Mouse (Mus musculus) limb, embryonic 14.5 days (tissue): ENCODE measurements around the gene Eps8l2. TPM values are rescaled to one million over a fixed set of nuclear protein-coding genes. Genes with fewer than 3 reads are reported as not detected.
A peak's percentile ranks its signal among the peaks of the same experiment; 100 is the strongest.
"Not testable (repeated sequence)": the region's sequence is repeated elsewhere in the genome, so short reads cannot be mapped to it uniquely, and the experiment has no call there.

Experiments
- ATAC-seq: fragments of 200-750 bp; cut with Nextera tagmentation; 2 replicates; pipeline ENCODE4 v1.8.0; 2017; ENCODE audit warnings: low read depth, moderate number of reproducible peaks, moderate TSS enrichment; ENCODE audit not compliant: low FRiP score
- DNase-seq: peaks from one replicate; pipeline ENCODE4 v3.0.0-alpha.2; 2015; ENCODE audit warnings: low spot score
- H3K27ac ChIP-seq: fragments of 300-500 bp; sonication (generic); replicated peaks from 2 replicates; pipeline ENCODE4 v1.5.1; 2014; ENCODE audit warnings: low read depth, mild to moderate bottlenecking, low read length, moderate library complexity, mixed read lengths
- H3K27me3 ChIP-seq: fragments of 300-500 bp; sonication (generic); 2 replicates; pipeline ENCODE4 v1.6.1; 2014; ENCODE audit warnings: low read length, mixed read lengths; ENCODE audit not compliant: control insufficient read depth, insufficient read depth
- H3K36me3 ChIP-seq: fragments of 300-500 bp; sonication (generic); 2 replicates; pipeline ENCODE4 v1.6.1; 2014; ENCODE audit warnings: mild to moderate bottlenecking, low read length, moderate library complexity, mixed read lengths; ENCODE audit not compliant: control insufficient read depth, insufficient read depth
- H3K4me1 ChIP-seq: fragments of 300-500 bp; sonication (generic); 2 replicates; pipeline ENCODE4 v1.6.1; 2014; ENCODE audit warnings: antibody characterized with exemption, low read length, mixed read lengths; ENCODE audit not compliant: control insufficient read depth, insufficient read depth
- H3K4me2 ChIP-seq: fragments of 300-500 bp; sonication (generic); replicated peaks from 2 replicates; pipeline ENCODE4 v1.6.1; 2014; ENCODE audit warnings: low read depth, mild to moderate bottlenecking, low read length, moderate library complexity; ENCODE audit not compliant: severe bottlenecking
- H3K4me3 ChIP-seq: fragments of 300-500 bp; sonication (generic); replicated peaks from 2 replicates; pipeline ENCODE4 v1.5.1; 2014; ENCODE audit warnings: low read length
- H3K9ac ChIP-seq: fragments of 300-500 bp; sonication (generic); 2 replicates; pipeline ENCODE4 v1.6.1; 2014; ENCODE audit warnings: mild to moderate bottlenecking, low read depth, low read length, moderate library complexity; ENCODE audit not compliant: severe bottlenecking
- H3K9me3 ChIP-seq: fragments of 300-500 bp; sonication (generic); 2 replicates; pipeline ENCODE4 v1.6.1; 2016; ENCODE audit warnings: low read length; ENCODE audit not compliant: control insufficient read depth
- POLR2A ChIP-seq: fragments of 200-500 bp; IDR thresholded peaks from 2 replicates; pipeline ENCODE4 v1.8.0; 2012; ENCODE audit warnings: inconsistent platforms, mild to moderate bottlenecking, moderate library complexity, borderline replicate concordance; ENCODE audit not compliant: insufficient read depth, insufficient read length; ENCODE audit errors: extremely low read depth
- WGBS: fragments of 180-500 bp; shearing (Covaris S2); extraction: QIAGEN DNeasy Blood & Tissue Kit; methylation state at CpG from one replicate; pipeline ENCODE4 v1.1.7; 2014; 5-methylcytosine and 5-hydroxymethylcytosine counted together
- polyA plus RNA-seq, 2 experiments: library from polyadenylated mRNA; depleted of rRNA in 1 of 2; stranded (reverse) in 1 of 2; unstranded in 1 of 2; fragments of >200 nt; fragmentation: Nextera tagmentation in 1 of 2; extraction: Ambion mirVana in 1 of 2; gene quantifications; 2 replicates each; pipeline versions ENCODE4 v1.2.1 to v1.2.3; 2012 to 2014

Eps8l2 gene
- polyA plus RNA-seq, 2 experiments: 19.0 to 22.4 TPM

- ATAC-seq: no peak
Measured at GRCm38 (mm10) chr7:141403305-141403704, 64.6 kb downstream of the Eps8l2 start.

GRCm38 (mm10) chr7:141405466-141405865, 66.8 kb downstream of the Eps8l2 start:
- Histone ChIP-seq H3K9ac (no peak overlapping the region), H3K27ac (no peak overlapping the region), H3K4me3 (no peak overlapping the region), H3K36me3 (peaks cover 55% of the 10 kb centered on the region), H3K9me3 (no peaks in the 10 kb centered on the region), H3K4me2 (no peak overlapping the region), H3K27me3 (no peaks in the 10 kb centered on the region), H3K4me1 (no peaks in the 10 kb centered on the region)
- WGBS: 89% methylated on average over 4 of the region's 4 CpGs
- no peak for DNase-seq
- ATAC-seq: no peak
- no peak for TF ChIP-seq POLR2A

More at GRCm38 (mm10) chr7:141403305-141403704, 64.6 kb downstream of the Eps8l2 start:
- Histone ChIP-seq H3K4me2 (no peak overlapping the region), H3K9ac (no peak overlapping the region), H3K27ac (no peak overlapping the region), H3K4me1 (no peaks in the 10 kb centered on the region), H3K27me3 (no peaks in the 10 kb centered on the region), H3K4me3 (no peak overlapping the region), H3K9me3 (no peaks in the 10 kb centered on the region), H3K36me3 (peaks cover 54% of the 10 kb centered on the region)
- 49% methylated on average over 5 of the region's 5 CpGs for WGBS
- no peak for TF ChIP-seq POLR2A
- DNase-seq: no peak

- ATAC-seq, H3K4me1 ChIP-seq: not testable (repeated sequence)
- 96% methylated on average over 7 of the region's 7 CpGs for WGBS
Measured at GRCm38 (mm10) chr7:141407670-141408069, 69.0 kb downstream of the Eps8l2 start.

GRCm38 (mm10) chr7:141408833-141409232, 70.2 kb downstream of the Eps8l2 start:
- TF ChIP-seq POLR2A: no peak
- Histone ChIP-seq H3K4me3 (no peak overlapping the region), H3K4me2 (no peak overlapping the region), H3K9ac (no peak overlapping the region), H3K36me3 (peaks cover 34% of the 10 kb centered on the region), H3K27me3 (no peaks in the 10 kb centered on the region), H3K9me3 (no peaks in the 10 kb centered on the region), H3K27ac (no peak overlapping the region), H3K4me1 (peaks cover 5% of the 10 kb centered on the region)
- DNase-seq (peak; percentile 66), ATAC-seq (peak; percentile 76)
- 19% methylated on average over 11 of the region's 11 CpGs for WGBS

More at GRCm38 (mm10) chr7:141407670-141408069, 69.0 kb downstream of the Eps8l2 start:
- not testable (repeated sequence) for DNase-seq, H3K9me3 ChIP-seq, H3K27ac ChIP-seq, H3K4me3 ChIP-seq, H3K4me2 ChIP-seq, H3K9ac ChIP-seq, H3K27me3 ChIP-seq
- peaks cover 42% of the 10 kb centered on the region for H3K36me3 ChIP-seq

- Histone ChIP-seq H3K4me2 (no peak overlapping the region), H3K9ac (no peak overlapping the region)
Measured at GRCm38 (mm10) chr7:141410631-141411030, 72.0 kb downstream of the Eps8l2 start.

GRCm38 (mm10) chr7:141411667-141412066, 73.0 kb downstream of the Eps8l2 start:
- Histone ChIP-seq H3K9ac (no peak overlapping the region), H3K27me3 (no peaks in the 10 kb centered on the region), H3K4me2 (no peak overlapping the region), H3K36me3 (peaks cover 34% of the 10 kb centered on the region), H3K27ac (no peak overlapping the region), H3K4me1 (peaks cover 5% of the 10 kb centered on the region), H3K9me3 (no peaks in the 10 kb centered on the region), H3K4me3 (no peak overlapping the region)
- DNase-seq: no peak
- ATAC-seq: no peak
- no peak for TF ChIP-seq POLR2A
- 92% methylated on average over 1 of the region's 1 CpGs for WGBS

More at GRCm38 (mm10) chr7:141410631-141411030, 72.0 kb downstream of the Eps8l2 start:
- no peak overlapping the region for H3K4me3 ChIP-seq
- H3K27me3 ChIP-seq: no peaks in the 10 kb centered on the region
- ATAC-seq (no peak), DNase-seq (no peak)
- WGBS: 84% methylated on average over 8 of the region's 8 CpGs
- H3K4me1 ChIP-seq: peaks cover 5% of the 10 kb centered on the region
- H3K27ac ChIP-seq: no peak overlapping the region
- peaks cover 34% of the 10 kb centered on the region for H3K36me3 ChIP-seq
- H3K9me3 ChIP-seq: no peaks in the 10 kb centered on the region
- no peak for TF ChIP-seq POLR2A

Other genes starting within 250 kb of the Eps8l2 start
- gene Sigirr, start 238.3 kb upstream of the Eps8l2 start, polyA plus RNA-seq (2012; rRNA removed): 2.5 and 3.1 TPM in 2 replicates
- gene Sigirr, start 238.3 kb upstream of the Eps8l2 start, polyA plus RNA-seq (2014; fragmentation: Nextera tagmentation; extraction: Ambion mirVana): 2.7 and 4.0 TPM in 2 replicates
- 6.3 and 8.0 TPM in 2 replicates for gene Ano9, start 221.1 kb upstream of the Eps8l2 start, polyA plus RNA-seq (2012; rRNA removed)
- gene Ano9, start 221.1 kb upstream of the Eps8l2 start, polyA plus RNA-seq (2014; fragmentation: Nextera tagmentation; extraction: Ambion mirVana): 3.6 and 4.3 TPM in 2 replicates
- gene Ptdss2, start 216.5 kb upstream of the Eps8l2 start, polyA plus RNA-seq (2012; rRNA removed): 49.2 and 61.0 TPM in 2 replicates
- 67.8 and 68.6 TPM in 2 replicates for gene Ptdss2, start 216.5 kb upstream of the Eps8l2 start, polyA plus RNA-seq (2014; fragmentation: Nextera tagmentation; extraction: Ambion mirVana)
- gene Rnh1, start 166.0 kb upstream of the Eps8l2 start, polyA plus RNA-seq (2012; rRNA removed): 92.3 and 105 TPM in 2 replicates
- gene Rnh1, start 166.0 kb upstream of the Eps8l2 start, polyA plus RNA-seq (2014; fragmentation: Nextera tagmentation; extraction: Ambion mirVana): 190 and 216 TPM in 2 replicates
- gene Hras, start 144.9 kb upstream of the Eps8l2 start, polyA plus RNA-seq (2012; rRNA removed): 111 and 112 TPM in 2 replicates
- gene Hras, start 144.9 kb upstream of the Eps8l2 start, polyA plus RNA-seq (2014; fragmentation: Nextera tagmentation; extraction: Ambion mirVana): 136 and 143 TPM in 2 replicates
- 14.8 and 17.8 TPM in 2 replicates for gene Lrrc56, start 144.7 kb upstream of the Eps8l2 start, polyA plus RNA-seq (2012; rRNA removed)
- gene Lrrc56, start 144.7 kb upstream of the Eps8l2 start, polyA plus RNA-seq (2014; fragmentation: Nextera tagmentation; extraction: Ambion mirVana): 5.8 and 8.3 TPM in 2 replicates
- gene Lmntd2, start 124.8 kb upstream of the Eps8l2 start, polyA plus RNA-seq (2012; rRNA removed): 6.6 and 6.9 TPM in 2 replicates
- gene Lmntd2, start 124.8 kb upstream of the Eps8l2 start, polyA plus RNA-seq (2014; fragmentation: Nextera tagmentation; extraction: Ambion mirVana): 0.95 and 1.7 TPM in 2 replicates
- gene Rassf7, start 123.0 kb upstream of the Eps8l2 start, polyA plus RNA-seq (2012; rRNA removed): 40.0 and 44.8 TPM in 2 replicates
- 30.9 and 31.7 TPM in 2 replicates for gene Rassf7, start 123.0 kb upstream of the Eps8l2 start, polyA plus RNA-seq (2014; fragmentation: Nextera tagmentation; extraction: Ambion mirVana)
- 37.6 and 42.6 TPM in 2 replicates for gene Phrf1, start 110.1 kb upstream of the Eps8l2 start, polyA plus RNA-seq (2012; rRNA removed)
- gene Phrf1, start 110.1 kb upstream of the Eps8l2 start, polyA plus RNA-seq (2014; fragmentation: Nextera tagmentation; extraction: Ambion mirVana): 65.9 and 72.7 TPM in 2 replicates
- gene Irf7, start 72.4 kb upstream of the Eps8l2 start, polyA plus RNA-seq (2012; rRNA removed): 3.2 and 4.6 TPM in 2 replicates
- gene Irf7, start 72.4 kb upstream of the Eps8l2 start, polyA plus RNA-seq (2014; fragmentation: Nextera tagmentation; extraction: Ambion mirVana): 2.1 TPM in 2 replicates
- 0.29 and 0.35 TPM in 2 replicates for gene Cdhr5, start 62.1 kb upstream of the Eps8l2 start, polyA plus RNA-seq (2012; rRNA removed)
- 0.18 and 0.43 TPM in 2 replicates for gene Cdhr5, start 62.1 kb upstream of the Eps8l2 start, polyA plus RNA-seq (2014; fragmentation: Nextera tagmentation; extraction: Ambion mirVana)
- 17.5 and 17.6 TPM in 2 replicates for gene Sct, start 59.7 kb upstream of the Eps8l2 start, polyA plus RNA-seq (2012; rRNA removed)
- gene Sct, start 59.7 kb upstream of the Eps8l2 start, polyA plus RNA-seq (2014; fragmentation: Nextera tagmentation; extraction: Ambion mirVana): 14.2 and 17.3 TPM in 2 replicates
- 3.1 and 4.0 TPM in 2 replicates for gene Drd4, start 46.9 kb upstream of the Eps8l2 start, polyA plus RNA-seq (2012; rRNA removed)
- 1.5 and 2.0 TPM in 2 replicates for gene Drd4, start 46.9 kb upstream of the Eps8l2 start, polyA plus RNA-seq (2014; fragmentation: Nextera tagmentation; extraction: Ambion mirVana)
- 47.0 TPM in 2 replicates for gene Deaf1, start 11.2 kb upstream of the Eps8l2 start, polyA plus RNA-seq (2012; rRNA removed)
- 82.6 and 89.1 TPM in 2 replicates for gene Deaf1, start 11.2 kb upstream of the Eps8l2 start, polyA plus RNA-seq (2014; fragmentation: Nextera tagmentation; extraction: Ambion mirVana)
- gene Tmem80, start 11.1 kb upstream of the Eps8l2 start, polyA plus RNA-seq (2012; rRNA removed): 55.6 and 59.5 TPM in 2 replicates
- 23.4 and 23.6 TPM in 2 replicates for gene Tmem80, start 11.1 kb upstream of the Eps8l2 start, polyA plus RNA-seq (2014; fragmentation: Nextera tagmentation; extraction: Ambion mirVana)
- 161 and 188 TPM in 2 replicates for gene Taldo1, start 53.3 kb downstream of the Eps8l2 start, polyA plus RNA-seq (2012; rRNA removed)
- 238 and 243 TPM in 2 replicates for gene Taldo1, start 53.3 kb downstream of the Eps8l2 start, polyA plus RNA-seq (2014; fragmentation: Nextera tagmentation; extraction: Ambion mirVana)
- gene Gatd1, start 75.3 kb downstream of the Eps8l2 start, polyA plus RNA-seq (2012; rRNA removed): 92.3 and 108 TPM in 2 replicates
- 49.0 and 51.2 TPM in 2 replicates for gene Gatd1, start 75.3 kb downstream of the Eps8l2 start, polyA plus RNA-seq (2014; fragmentation: Nextera tagmentation; extraction: Ambion mirVana)
- gene Cend1, start 90.6 kb downstream of the Eps8l2 start, polyA plus RNA-seq (2012; rRNA removed): 1.8 TPM in 2 replicates
- 0.66 and 0.75 TPM in 2 replicates for gene Cend1, start 90.6 kb downstream of the Eps8l2 start, polyA plus RNA-seq (2014; fragmentation: Nextera tagmentation; extraction: Ambion mirVana)
- 75.1 and 104 TPM in 2 replicates for gene Slc25a22, start 99.0 kb downstream of the Eps8l2 start, polyA plus RNA-seq (2012; rRNA removed)
- 22.8 and 32.2 TPM in 2 replicates for gene Slc25a22, start 99.0 kb downstream of the Eps8l2 start, polyA plus RNA-seq (2014; fragmentation: Nextera tagmentation; extraction: Ambion mirVana)
- 25.0 and 43.0 TPM in 2 replicates for gene Pidd1, start 105.1 kb downstream of the Eps8l2 start, polyA plus RNA-seq (2012; rRNA removed)
- gene Pidd1, start 105.1 kb downstream of the Eps8l2 start, polyA plus RNA-seq (2014; fragmentation: Nextera tagmentation; extraction: Ambion mirVana): 6.9 and 8.2 TPM in 2 replicates
- 909 and 1,375 TPM in 2 replicates for gene Rplp2, start 108.5 kb downstream of the Eps8l2 start, polyA plus RNA-seq (2012; rRNA removed)
- 1,364 and 1,396 TPM in 2 replicates for gene Rplp2, start 108.5 kb downstream of the Eps8l2 start, polyA plus RNA-seq (2014; fragmentation: Nextera tagmentation; extraction: Ambion mirVana)
- gene Pnpla2, start 116.3 kb downstream of the Eps8l2 start, polyA plus RNA-seq (2012; rRNA removed): 14.8 and 16.4 TPM in 2 replicates
- 14.5 and 14.8 TPM in 2 replicates for gene Pnpla2, start 116.3 kb downstream of the Eps8l2 start, polyA plus RNA-seq (2014; fragmentation: Nextera tagmentation; extraction: Ambion mirVana)
- 11.9 and 12.1 TPM in 2 replicates for gene Cracr2b, start 122.2 kb downstream of the Eps8l2 start, polyA plus RNA-seq (2012; rRNA removed)
- gene Cracr2b, start 122.2 kb downstream of the Eps8l2 start, polyA plus RNA-seq (2014; fragmentation: Nextera tagmentation; extraction: Ambion mirVana): 8.3 and 8.8 TPM in 2 replicates
- 100 and 125 TPM in 2 replicates for gene Cd151, start 128.5 kb downstream of the Eps8l2 start, polyA plus RNA-seq (2012; rRNA removed)
- gene Cd151, start 128.5 kb downstream of the Eps8l2 start, polyA plus RNA-seq (2014; fragmentation: Nextera tagmentation; extraction: Ambion mirVana): 44.2 and 44.4 TPM in 2 replicates
- 27.5 and 32.1 TPM in 2 replicates for gene Polr2l, start 136.3 kb downstream of the Eps8l2 start, polyA plus RNA-seq (2012; rRNA removed)
- 59.4 and 61.0 TPM in 2 replicates for gene Polr2l, start 136.3 kb downstream of the Eps8l2 start, polyA plus RNA-seq (2014; fragmentation: Nextera tagmentation; extraction: Ambion mirVana)
- 101 and 165 TPM in 2 replicates for gene Tspan4, start 136.4 kb downstream of the Eps8l2 start, polyA plus RNA-seq (2012; rRNA removed)
- 77.9 and 79.4 TPM in 2 replicates for gene Tspan4, start 136.4 kb downstream of the Eps8l2 start, polyA plus RNA-seq (2014; fragmentation: Nextera tagmentation; extraction: Ambion mirVana)
- 41.8 and 46.8 TPM in 2 replicates for gene Chid1, start 201.0 kb downstream of the Eps8l2 start, polyA plus RNA-seq (2012; rRNA removed)
- 43.5 and 46.3 TPM in 2 replicates for gene Chid1, start 201.0 kb downstream of the Eps8l2 start, polyA plus RNA-seq (2014; fragmentation: Nextera tagmentation; extraction: Ambion mirVana)
- gene Ap2a2, start 223.3 kb downstream of the Eps8l2 start, polyA plus RNA-seq (2012; rRNA removed): 39.5 and 43.7 TPM in 2 replicates
- 71.6 and 81.4 TPM in 2 replicates for gene Ap2a2, start 223.3 kb downstream of the Eps8l2 start, polyA plus RNA-seq (2014; fragmentation: Nextera tagmentation; extraction: Ambion mirVana)